ENCODE assay signal across 7 mouse cellular contexts in genomic region chr2:5063299-5064205, GRCm38 (mm10). TPM values are rescaled to one million over a fixed set of nuclear protein-coding genes. Genes with fewer than 3 reads are reported as not detected.
DNase-seq lines count a peak whose midpoint lies in the region; ATAC-seq and TF ChIP-seq lines count a peak whose summit lies in the region.

TSS of gene Optn (minus strand) at chr2:5064051.

- H3K36me3 ChIP-seq in embryonic facial prominence, embryonic 12.5 days = no peaks in the 10 kb centered on the region
- no peaks in the 10 kb centered on the region for H3K36me3 ChIP-seq in kidney, adult 2 months (ENCODE audit: control insufficient read depth, insufficient read depth, low read length)
- no peaks in the 10 kb centered on the region for H3K36me3 ChIP-seq in limb, embryonic 11.5 days (ENCODE audit: control insufficient read depth, insufficient read depth, low read length)
- H3K36me3 ChIP-seq in midbrain, embryonic 13.5 days = no peaks in the 10 kb centered on the region
- peaks cover 8% of the 10 kb centered on the region for H3K36me3 ChIP-seq in small intestine, adult 2 months (ENCODE audit: control insufficient read depth, insufficient read depth, low read length)

- TF ChIP-seq POLR2A in kidney, adult 2 months (IDR thresholded peaks at IDR 0.05; ENCODE audit: low read depth, low read length) = no peak
- TF ChIP-seq POLR2A in small intestine, adult 2 months (IDR thresholded peaks at IDR 0.05; ENCODE audit: low read depth, low read length) = peak; percentile 84

- H3K9ac ChIP-seq in embryonic facial prominence, embryonic 12.5 days = peak within 1 kb of the TSS; percentile 53
- H3K9ac ChIP-seq in limb, embryonic 11.5 days (ENCODE audit: low read length) = peak within 1 kb of the TSS; percentile 41
- peak within 1 kb of the TSS; percentile 67 for H3K9ac ChIP-seq in midbrain, embryonic 13.5 days (replicated peaks)

- peak; percentile 92 for DNase-seq in adrenal gland, postnatal 25 days
- DNase-seq in heart, adult 18-20 months = peak; percentile 91 to 95
- DNase-seq in kidney, adult 2 months = peak; percentile 90
- peak; percentile 89 for DNase-seq in limb, embryonic 11.5 days (ENCODE audit: low spot score)

- peak within 1 kb of the TSS; percentile 94 for H3K4me2 ChIP-seq in embryonic facial prominence, embryonic 12.5 days (replicated peaks)
- H3K4me2 ChIP-seq in limb, embryonic 11.5 days (ENCODE audit: low read depth, severe bottlenecking) = peak within 1 kb of the TSS; percentile 87
- peak within 1 kb of the TSS; percentile 80 for H3K4me2 ChIP-seq in midbrain, embryonic 13.5 days (replicated peaks)

- H3K27me3 ChIP-seq in embryonic facial prominence, embryonic 12.5 days = peaks cover 7% of the 10 kb centered on the region; the same call in 1 of the 2 replicates
- no peaks in the 10 kb centered on the region for H3K27me3 ChIP-seq in kidney, adult 2 months (replicated peaks; ENCODE audit: control insufficient read depth, insufficient read depth, low read length)
- H3K27me3 ChIP-seq in limb, embryonic 11.5 days (ENCODE audit: control insufficient read depth, insufficient read depth, low read length) = no peaks in the 10 kb centered on the region
- H3K27me3 ChIP-seq in midbrain, embryonic 13.5 days = peaks cover 21% of the 10 kb centered on the region
- no peaks in the 10 kb centered on the region for H3K27me3 ChIP-seq in small intestine, adult 2 months (ENCODE audit: control insufficient read depth, insufficient read depth, low read length)

- no peak within 1 kb of the TSS for H3K27ac ChIP-seq in embryonic facial prominence, embryonic 12.5 days
- peak within 1 kb of the TSS; percentile 10; the same call in 1 of the 2 replicates for H3K27ac ChIP-seq in kidney, adult 2 months (ENCODE audit: insufficient read depth, low read depth, low read length)
- H3K27ac ChIP-seq in limb, embryonic 11.5 days (replicated peaks; ENCODE audit: low read depth, low read length) = no peak within 1 kb of the TSS
- H3K27ac ChIP-seq in midbrain, embryonic 13.5 days = no peak within 1 kb of the TSS
- H3K27ac ChIP-seq in small intestine, adult 2 months (ENCODE audit: insufficient read depth, low read depth, low read length) = peak within 1 kb of the TSS; percentile 79

- 2% methylated on average over 63 of the region's 63 CpGs for WGBS in embryonic facial prominence, embryonic 12.5 days
- 3% methylated on average over 63 of the region's 63 CpGs for WGBS in kidney, adult 2 months
- 2% methylated on average over 62 of the region's 63 CpGs for WGBS in limb, embryonic 11.5 days
- WGBS in midbrain, embryonic 13.5 days = 2% methylated on average over 63 of the region's 63 CpGs
- WGBS in small intestine, adult 2 months = 2% methylated on average over 63 of the region's 63 CpGs

- no peaks in the 10 kb centered on the region; the same call in 1 of the 2 replicates for H3K4me1 ChIP-seq in embryonic facial prominence, embryonic 12.5 days
- H3K4me1 ChIP-seq in kidney, adult 2 months (ENCODE audit: control insufficient read depth, insufficient read depth, low read length) = peaks cover 4% of the 10 kb centered on the region; the same call in 1 of the 2 replicates
- 0 out of 2 replicates have a peak, but pooled peaks cover 8% of the 10 kb centered on the region for H3K4me1 ChIP-seq in limb, embryonic 11.5 days (ENCODE audit: control insufficient read depth, insufficient read depth, low read length)
- peaks cover 14% of the 10 kb centered on the region for H3K4me1 ChIP-seq in midbrain, embryonic 13.5 days (replicated peaks)
- H3K4me1 ChIP-seq in small intestine, adult 2 months (ENCODE audit: control insufficient read depth, insufficient read depth, insufficient read length, low read length) = peaks cover 17% of the 10 kb centered on the region; the same call in 1 of the 2 replicates

- ATAC-seq in embryonic facial prominence, embryonic 12.5 days (ENCODE audit: insufficient number of reproducible peaks, insufficient read depth, low FRiP score, low TSS enrichment) = peak; percentile 79
- ATAC-seq in limb, embryonic 11.5 days (ENCODE audit: insufficient number of reproducible peaks, low FRiP score, low TSS enrichment, low read depth) = peak; percentile 87
- ATAC-seq in midbrain, embryonic 13.5 days = peak; percentile 91

- peak within 1 kb of the TSS; percentile 55 for H3K4me3 ChIP-seq in embryonic facial prominence, embryonic 12.5 days
- H3K4me3 ChIP-seq in kidney, adult 2 months (ENCODE audit: insufficient read depth, low read depth, low read length) = peak within 1 kb of the TSS; percentile 96
- peak within 1 kb of the TSS; percentile 49 for H3K4me3 ChIP-seq in limb, embryonic 11.5 days (ENCODE audit: low read depth, low read length)
- H3K4me3 ChIP-seq in midbrain, embryonic 13.5 days (replicated peaks) = peak within 1 kb of the TSS; percentile 56
- peak within 1 kb of the TSS; percentile 90 for H3K4me3 ChIP-seq in small intestine, adult 2 months (ENCODE audit: low read depth, low read length)

- no peaks in the 10 kb centered on the region for H3K9me3 ChIP-seq in embryonic facial prominence, embryonic 12.5 days
- no peaks in the 10 kb centered on the region for H3K9me3 ChIP-seq in limb, embryonic 11.5 days (ENCODE audit: control insufficient read depth, low read length)
- H3K9me3 ChIP-seq in midbrain, embryonic 13.5 days = no peaks in the 10 kb centered on the region; the same call in 1 of the 2 replicates

- TF ChIP-seq CTCF in kidney, adult 2 months (conservative IDR thresholded peaks at IDR 0.05; ENCODE audit: insufficient read depth, insufficient read length, low read depth, low read length) = no peak
- TF ChIP-seq CTCF in small intestine, adult 2 months (IDR thresholded peaks at IDR 0.05; ENCODE audit: extremely low read depth, insufficient read length, insufficient replicate concordance, low read depth, low read length) = no peak

RNA-seq across cellular contexts. Expression of gene Optn, which starts in this region (rescaled TPM):
- 52.5 and 59.0 TPM in 2 replicates for total RNA-seq in adrenal gland, postnatal 25 days (2021)
- polyA plus RNA-seq in embryonic facial prominence, embryonic 12.5 days (2016; fragmentation: Nextera tagmentation; extraction: Ambion mirVana) = 3.4 and 4.6 TPM in 2 replicates
- 100 to 1,000 TPM in 1 of 2 experiments, 10 to 100 TPM in 1; 88.3 to 107 TPM for total RNA-seq in heart, adult 18-20 months (2021)
- polyA plus RNA-seq in kidney, adult 2 months (2012; rRNA removed) = 4.1 and 4.3 TPM in 2 replicates
- 6.6 and 7.8 TPM in 2 replicates for polyA plus RNA-seq in limb, embryonic 11.5 days (2014; fragmentation: Nextera tagmentation; extraction: Ambion mirVana)
- polyA plus RNA-seq in midbrain, embryonic 13.5 days (2015; fragmentation: Nextera tagmentation; extraction: Ambion mirVana) = 5.8 and 6.2 TPM in 2 replicates
- 21.3 and 51.5 TPM in 2 replicates for polyA plus RNA-seq in small intestine, adult 2 months (2012; rRNA removed)

Comparison
In these comparisons a context has a peak if more than half of its experiments do, and no peak if none do; other contexts are left out.
1. H3K27ac ChIP-seq: peak in kidney, adult 2 months (single experiment) and small intestine, adult 2 months (single experiment); none in embryonic facial prominence, embryonic 12.5 days (single experiment), limb, embryonic 11.5 days (single experiment) and midbrain, embryonic 13.5 days (single experiment).
2. Peak in every context shown above with its lines, with median percentiles within 50 percentile points of each other: DNase-seq, ATAC-seq, H3K4me2 ChIP-seq, H3K4me3 ChIP-seq and H3K9ac ChIP-seq.